Mouse (Mus musculus) gastrocnemius, adult 8-10 months (tissue): Measurements from ENCODE around the gene Prdx6. TPM values are rescaled to one million over a fixed set of nuclear protein-coding genes. Genes with fewer than 3 reads are reported as not detected.

ENCODE experiments used
- DNase-seq, 2 experiments: peaks; one replicate each; pipeline ENCODE4 v3.0.0; 2022; ENCODE audit warnings: low spot score in 2 of 2
- total RNA-seq, 4 experiments: library from RNA; stranded (reverse); gene quantifications; 2 replicates each; pipeline ENCODE4 v1.2.4; 2022

Prdx6 gene
- total RNA-seq: 100 to 1,000 TPM; 119 to 142 (median 129) TPM

GRCm38 (mm10) chr1:161250604-161251416 is at the start of gene Prdx6:
TSS of gene Prdx6 (minus strand) at chr1:161251219.
- DNase-seq: peak; percentile 63 to 73

- DNase-seq: no peak
These were observed 37.2 kb upstream of the Prdx6 start for GRCm38 (mm10) chr1:161288256-161288655.

- peak; percentile 26 to 41 for DNase-seq
These were observed 35.8 kb upstream of the Prdx6 start for GRCm38 (mm10) chr1:161286726-161287310.

GRCm38 (mm10) chr1:161281054-161281688 is 30.2 kb upstream of the Prdx6 start:
- DNase-seq: no peak

DNA sequence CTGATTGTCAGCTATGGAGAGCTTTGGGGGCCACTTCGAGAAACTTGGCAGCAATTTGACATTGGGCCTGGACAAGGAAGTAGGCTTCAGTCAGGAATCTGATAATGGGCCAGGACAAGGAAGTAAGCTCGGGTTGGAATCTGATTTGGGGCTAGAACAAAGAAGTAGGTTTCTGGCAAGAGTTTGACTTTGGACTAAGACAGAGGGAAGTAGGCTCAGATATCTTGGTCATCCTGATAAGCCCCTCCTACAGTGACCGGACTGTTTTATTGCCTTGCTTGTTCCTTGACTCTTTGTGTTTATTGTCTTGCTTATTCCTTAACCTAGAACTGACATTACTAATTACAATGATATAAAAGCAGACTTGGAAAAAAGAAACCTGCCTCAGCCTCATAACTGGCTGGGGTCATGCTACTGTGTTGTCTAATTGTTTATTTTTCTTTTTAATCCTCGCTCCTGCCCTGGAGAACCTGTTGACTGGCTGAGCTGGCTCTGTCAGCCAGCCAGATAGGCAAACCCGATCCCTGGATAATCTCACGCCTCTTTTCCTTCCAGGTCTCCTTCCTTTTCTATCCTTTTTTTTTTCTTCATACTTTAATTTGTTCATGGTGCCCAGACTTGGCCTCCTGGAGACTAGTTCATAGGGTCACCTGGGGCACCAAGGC is 28.4 kb upstream of the Prdx6 start:
- DNase-seq: no peak

DNA sequence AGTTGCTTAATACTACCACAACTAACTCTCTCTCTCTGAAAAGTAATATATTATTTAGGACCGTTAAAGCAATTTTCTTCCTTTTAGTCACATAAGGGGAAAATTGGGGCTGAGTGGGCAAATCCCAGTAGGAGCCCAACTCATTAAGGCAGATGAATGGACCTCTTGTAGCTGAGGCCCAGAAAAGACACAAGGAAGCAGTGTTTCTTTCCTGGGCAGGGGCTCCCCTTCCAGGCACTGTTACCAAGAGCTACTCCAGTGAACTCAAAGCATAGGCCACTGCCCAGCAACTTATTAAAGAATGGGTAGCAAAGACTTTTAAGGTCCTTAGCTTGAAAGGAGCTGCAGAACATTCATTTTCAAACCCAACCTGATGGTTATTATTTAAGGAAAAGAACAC is 22.5 kb upstream of the Prdx6 start:
- no peak for DNase-seq

DNA sequence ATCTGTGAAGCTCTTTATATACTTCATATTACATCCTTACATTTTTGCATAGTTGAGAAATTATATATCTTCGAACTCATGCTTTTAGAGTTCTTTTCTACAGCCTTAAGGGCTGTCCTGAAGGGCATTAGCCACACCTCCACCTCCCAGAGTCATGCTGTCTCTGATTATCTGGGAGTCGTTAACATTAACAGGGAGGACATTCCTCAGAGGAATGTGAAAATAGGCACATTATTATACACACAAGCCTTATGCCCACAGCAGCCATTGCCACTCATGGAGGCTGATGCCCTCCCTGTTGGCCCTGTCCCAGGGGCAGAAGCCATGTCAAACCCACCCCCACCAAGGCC is 20.4 kb upstream of the Prdx6 start:
- DNase-seq: no peak

DNA sequence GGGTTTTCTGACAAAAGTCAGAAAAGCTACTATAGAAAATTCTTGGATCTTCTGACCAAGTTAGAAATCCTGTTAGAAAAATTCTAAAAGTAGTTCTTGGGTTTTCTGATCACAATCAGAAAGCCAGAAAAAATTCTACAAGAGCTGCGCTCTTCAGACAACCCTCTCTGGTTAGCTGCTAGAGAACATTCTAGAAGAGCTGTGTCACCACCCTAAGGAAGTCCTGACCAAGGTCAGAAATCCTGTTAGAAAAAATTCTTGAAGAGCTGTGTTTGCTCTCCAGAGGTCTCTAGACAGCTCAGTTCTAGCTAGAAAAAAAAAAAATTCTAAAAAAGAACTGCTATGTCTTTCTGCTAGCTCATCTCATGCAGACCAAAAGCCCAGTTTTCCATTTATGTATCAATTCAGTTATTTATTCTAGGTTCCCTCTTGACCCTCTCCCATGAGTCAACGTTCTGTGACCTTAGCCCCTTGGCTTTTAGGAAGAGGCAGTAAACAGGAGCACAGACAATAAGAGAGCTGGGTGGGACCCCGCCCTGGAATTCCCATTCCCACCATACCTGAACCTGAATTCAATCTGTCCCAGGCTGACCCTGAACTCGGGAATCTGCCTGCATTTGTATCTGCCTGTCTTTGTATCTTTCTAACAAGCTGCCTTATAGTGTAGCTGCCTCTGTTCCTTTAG is 19.9 kb upstream of the Prdx6 start:
- no peak for DNase-seq

- no peak for DNase-seq
These were observed 18.3 kb upstream of the Prdx6 start for GRCm38 (mm10) chr1:161269346-161269745.

GRCm38 (mm10) chr1:161268884-161269283 is 17.9 kb upstream of the Prdx6 start:
- no peak for DNase-seq

DNA sequence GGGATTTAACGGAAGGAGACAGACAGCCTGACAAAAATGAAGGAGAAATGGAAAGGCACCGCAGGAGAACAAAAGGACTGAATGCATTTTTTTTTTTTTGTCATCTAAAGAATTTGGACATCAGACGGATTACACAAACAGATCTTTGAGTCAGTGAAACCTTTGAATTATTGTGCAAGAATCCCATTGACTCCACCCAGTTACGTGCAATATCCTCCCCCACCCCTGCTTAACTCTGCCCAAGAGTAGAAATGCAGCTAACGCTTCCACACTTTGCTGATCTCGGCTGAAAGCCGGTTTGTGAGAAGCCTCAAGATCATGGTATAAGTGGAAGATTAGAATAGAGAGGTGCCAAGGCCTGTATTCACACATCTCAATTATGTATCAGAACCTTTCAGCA is 17.1 kb upstream of the Prdx6 start:
- no peak for DNase-seq

GRCm38 (mm10) chr1:161264961-161265360 is 13.9 kb upstream of the Prdx6 start:
- DNase-seq: no peak

- DNase-seq: no peak
These were observed 12.6 kb upstream of the Prdx6 start for GRCm38 (mm10) chr1:161263584-161263983.

DNA sequence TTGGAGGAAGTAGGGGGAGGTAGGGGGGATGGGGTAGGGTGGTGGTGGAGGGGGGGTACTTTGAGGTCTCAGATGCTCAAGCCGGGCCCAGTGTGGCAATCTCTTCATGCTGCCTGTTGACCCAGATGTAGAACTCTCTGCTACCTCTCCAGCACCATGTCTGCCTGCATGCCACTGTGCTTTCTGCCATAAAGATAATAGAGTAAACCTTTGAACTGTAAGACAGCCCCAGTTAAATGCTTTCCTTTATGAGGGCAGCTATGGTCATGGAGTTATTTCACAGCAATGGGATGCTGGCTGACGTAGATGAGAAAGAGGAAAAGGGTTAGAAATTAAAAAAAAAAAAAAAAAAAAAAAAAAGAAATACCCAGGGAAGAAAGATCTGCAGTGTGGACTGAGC is 11.5 kb upstream of the Prdx6 start:
- no peak for DNase-seq

- DNase-seq: no peak
These were observed 9.7 kb upstream of the Prdx6 start for GRCm38 (mm10) chr1:161260761-161261160.

- DNase-seq: no peak
These were observed 8.1 kb upstream of the Prdx6 start for GRCm38 (mm10) chr1:161259142-161259541.

DNA sequence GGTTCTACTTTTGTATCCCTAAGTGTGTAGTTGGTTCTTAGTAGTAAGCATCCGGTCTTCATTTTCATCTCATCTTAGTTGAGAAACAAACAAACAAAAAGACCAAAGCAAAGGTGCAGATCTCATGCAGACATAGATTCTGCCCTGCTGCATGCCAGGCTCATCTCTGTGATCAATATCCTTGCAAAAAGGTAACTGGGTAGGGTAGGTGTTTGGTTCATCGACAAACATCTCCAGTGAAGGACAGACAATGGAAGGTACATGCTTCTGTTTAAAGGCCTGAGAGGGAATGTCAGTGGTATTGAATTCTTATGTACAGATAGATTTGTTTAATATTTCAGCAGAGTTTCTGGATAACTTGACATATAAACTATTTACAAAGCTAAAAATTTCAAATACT is 7.3 kb upstream of the Prdx6 start:
- no peak for DNase-seq

GRCm38 (mm10) chr1:161256918-161257317 is 5.9 kb upstream of the Prdx6 start:
- DNase-seq: no peak

GRCm38 (mm10) chr1:161254361-161254760 is 3.3 kb upstream of the Prdx6 start:
- DNase-seq: no peak

DNA sequence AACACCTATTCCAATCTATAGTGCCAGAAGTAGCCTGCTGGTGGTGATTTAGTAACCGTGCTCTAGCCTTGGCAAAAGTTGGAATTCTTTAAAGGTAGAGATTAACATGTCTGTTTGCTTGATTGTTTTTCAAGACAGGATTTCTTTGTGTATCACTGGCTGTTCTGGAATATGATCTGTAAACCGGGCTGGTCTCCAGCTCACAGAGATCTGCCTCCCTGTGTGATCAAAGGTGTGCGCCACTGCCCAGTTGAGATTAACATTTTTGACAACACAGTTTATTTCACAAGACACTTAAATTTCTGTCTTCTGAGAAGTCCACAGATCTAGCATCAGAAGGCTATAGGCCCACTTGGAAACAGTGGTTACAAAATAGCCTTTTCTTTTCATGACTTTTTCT is 1.9 kb upstream of the Prdx6 start:
- DNase-seq: no peak

GRCm38 (mm10) chr1:161252365-161252764 is 1.3 kb upstream of the Prdx6 start:
- DNase-seq: no peak
